Mouse (Mus musculus) limb, embryonic 13.5 days (tissue): ENCODE data around the gene Rps27rt. TPM values are rescaled to one million over a fixed set of nuclear protein-coding genes. Genes with fewer than 3 reads are reported as not detected.
"Not testable (repeated sequence)": the region's sequence is repeated elsewhere in the genome, so short reads cannot be mapped to it uniquely, and the experiment has no call there.

ENCODE experiments used
- ATAC-seq: fragments of 200-750 bp; cut with Nextera tagmentation; 2 replicates; pipeline ENCODE4 v1.8.0; 2017; ENCODE audit warnings: low read depth, moderate number of reproducible peaks, moderate TSS enrichment; ENCODE audit not compliant: low FRiP score
- H3K27ac ChIP-seq: fragments of 300-500 bp; sonication (generic); 2 replicates; pipeline ENCODE4 v1.5.1; 2015; ENCODE audit warnings: inconsistent platforms, mild to moderate bottlenecking, moderate library complexity
- H3K27me3 ChIP-seq: fragments of 300-500 bp; sonication (generic); 2 replicates; pipeline ENCODE4 v1.6.1; 2015; ENCODE audit warnings: mild to moderate bottlenecking, inconsistent platforms
- H3K36me3 ChIP-seq: fragments of 300-500 bp; sonication (generic); 2 replicates; pipeline ENCODE4 v1.6.1; 2015; ENCODE audit warnings: inconsistent platforms, mild to moderate bottlenecking, moderate library complexity
- H3K4me1 ChIP-seq: fragments of 300-500 bp; sonication (generic); 2 replicates; pipeline ENCODE4 v1.6.1; 2015; ENCODE audit warnings: inconsistent platforms
- H3K4me2 ChIP-seq: fragments of 300-500 bp; sonication (generic); replicated peaks from 2 replicates; pipeline ENCODE4 v1.6.1; 2015; ENCODE audit warnings: inconsistent platforms, mild to moderate bottlenecking, moderate library complexity
- H3K4me3 ChIP-seq: fragments of 300-500 bp; sonication (generic); 2 replicates; pipeline ENCODE4 v1.5.1; 2015; ENCODE audit warnings: moderate library complexity, mild to moderate bottlenecking, inconsistent platforms
- H3K9ac ChIP-seq: fragments of 300-500 bp; sonication (generic); 2 replicates; pipeline ENCODE4 v1.6.1; 2015; ENCODE audit warnings: mild to moderate bottlenecking, inconsistent platforms
- H3K9me3 ChIP-seq: fragments of 300-500 bp; sonication (generic); 2 replicates; pipeline ENCODE4 v1.6.1; 2016; ENCODE audit warnings: inconsistent platforms
- WGBS: fragments of 180-500 bp; shearing (Covaris S2); methylation state at CpG from one replicate; pipeline ENCODE4 v1.1.7; 2015; 5-methylcytosine and 5-hydroxymethylcytosine counted together
- polyA plus RNA-seq: library from polyadenylated mRNA; unstranded; fragments of >200 nt; fragmentation: Nextera tagmentation; extraction: Ambion mirVana; gene quantifications from 2 replicates; pipeline ENCODE4 v1.2.1, GENCODE M21; 2015

The Rps27rt gene
- 368 and 463 TPM in 2 replicates for polyA plus RNA-seq

GRCm38 (mm10) chr9:114982689-114983360, at the start of gene Rps27rt:
TSS of gene Rps27rt (minus strand) at chr9:114982739.
- no peak for ATAC-seq
- WGBS: 92% methylated on average over 16 of the region's 16 CpGs
- Histone ChIP-seq H3K27me3 (peaks cover 14% of the 10 kb centered on the region), H3K27ac (no peak within 1 kb of the TSS), H3K4me1 (peaks cover 25% of the 10 kb centered on the region), H3K9ac (no peak within 1 kb of the TSS), H3K4me3 (no peak within 1 kb of the TSS), H3K36me3 (no peaks in the 10 kb centered on the region), H3K4me2 (no peak within 1 kb of the TSS), H3K9me3 (no peaks in the 10 kb centered on the region; the same call in 1 of the 2 replicates)

GRCm38 (mm10) chr9:115031046-115031445, 48.5 kb upstream of the Rps27rt start:
- 96% methylated on average over 1 of the region's 1 CpGs for WGBS

GRCm38 (mm10) chr9:115030581-115030980, 48.0 kb upstream of the Rps27rt start:
- Histone ChIP-seq H3K27ac (no peak overlapping the region), H3K36me3 (no peaks in the 10 kb centered on the region), H3K4me2 (no peak overlapping the region), H3K4me1 (peaks cover 9% of the 10 kb centered on the region), H3K9ac (no peak overlapping the region), H3K4me3 (no peak overlapping the region), H3K9me3 (no peaks in the 10 kb centered on the region; the same call in 1 of the 2 replicates), H3K27me3 (no peaks in the 10 kb centered on the region)
- no peak for ATAC-seq
- 77% methylated on average over 4 of the region's 4 CpGs for WGBS

More at GRCm38 (mm10) chr9:115031046-115031445, 48.5 kb upstream of the Rps27rt start:
- H3K27me3 ChIP-seq, H3K9me3 ChIP-seq, H3K9ac ChIP-seq, H3K4me3 ChIP-seq, H3K4me2 ChIP-seq, H3K36me3 ChIP-seq, H3K4me1 ChIP-seq, ATAC-seq, H3K27ac ChIP-seq: not testable (repeated sequence)

- 12% methylated on average over 3 of the region's 3 CpGs for WGBS
- Histone ChIP-seq H3K4me1 (peaks cover 9% of the 10 kb centered on the region), H3K36me3 (no peaks in the 10 kb centered on the region), H3K4me2 (no peak overlapping the region), H3K27ac (no peak overlapping the region), H3K27me3 (no peaks in the 10 kb centered on the region), H3K9me3 (no peaks in the 10 kb centered on the region; the same call in 1 of the 2 replicates), H3K9ac (no peak overlapping the region), H3K4me3 (no peak overlapping the region)
- no peak for ATAC-seq
Measured at GRCm38 (mm10) chr9:115029307-115029706, 46.8 kb upstream of the Rps27rt start.

- ATAC-seq: no peak
- H3K4me3 ChIP-seq: no peak overlapping the region
- 92% methylated on average over 10 of the region's 10 CpGs for WGBS
- H3K4me2 ChIP-seq: no peak overlapping the region
- H3K9me3 ChIP-seq: no peaks in the 10 kb centered on the region; the same call in 1 of the 2 replicates
- H3K27ac ChIP-seq: no peak overlapping the region
- peaks cover 14% of the 10 kb centered on the region; the same call in 1 of the 2 replicates for H3K4me1 ChIP-seq
- H3K27me3 ChIP-seq: no peaks in the 10 kb centered on the region
- 0 out of 2 replicates have a peak, but pooled peaks cover 3% of the 10 kb centered on the region for H3K36me3 ChIP-seq
- H3K9ac ChIP-seq: no peak overlapping the region
Measured at GRCm38 (mm10) chr9:115023708-115024383, 41.3 kb upstream of the Rps27rt start.

GRCm38 (mm10) chr9:115023137-115023536, 40.6 kb upstream of the Rps27rt start:
- Histone ChIP-seq H3K27ac (no peak overlapping the region), H3K9ac (no peak overlapping the region), H3K4me1 (peaks cover 18% of the 10 kb centered on the region; the same call in 1 of the 2 replicates), H3K36me3 (0 out of 2 replicates have a peak, but pooled peaks cover 3% of the 10 kb centered on the region), H3K9me3 (no peaks in the 10 kb centered on the region; the same call in 1 of the 2 replicates), H3K4me3 (no peak overlapping the region), H3K4me2 (no peak overlapping the region), H3K27me3 (no peaks in the 10 kb centered on the region)
- no peak for ATAC-seq
- 91% methylated on average over 3 of the region's 3 CpGs for WGBS

- no peak overlapping the region for H3K4me2 ChIP-seq
- H3K9ac ChIP-seq: no peak overlapping the region
- no peaks in the 10 kb centered on the region for H3K27me3 ChIP-seq
- H3K27ac ChIP-seq: no peak overlapping the region
- peaks cover 18% of the 10 kb centered on the region; the same call in 1 of the 2 replicates for H3K4me1 ChIP-seq
- H3K4me3 ChIP-seq: no peak overlapping the region
- H3K36me3 ChIP-seq: 0 out of 2 replicates have a peak, but pooled peaks cover 3% of the 10 kb centered on the region
- no peak for ATAC-seq
- WGBS: 84% methylated on average over 2 of the region's 2 CpGs
- H3K9me3 ChIP-seq: no peaks in the 10 kb centered on the region; the same call in 1 of the 2 replicates
Measured at GRCm38 (mm10) chr9:115021419-115021818, 38.9 kb upstream of the Rps27rt start.

- H3K4me1 ChIP-seq: peaks cover 18% of the 10 kb centered on the region; the same call in 1 of the 2 replicates
- WGBS: 83% methylated on average over 7 of the region's 7 CpGs
- H3K4me3 ChIP-seq: no peak overlapping the region
- H3K4me2 ChIP-seq: no peak overlapping the region
- H3K9me3 ChIP-seq: no peaks in the 10 kb centered on the region
- 0 out of 2 replicates have a peak, but pooled peaks cover 3% of the 10 kb centered on the region for H3K36me3 ChIP-seq
- H3K27ac ChIP-seq: no peak overlapping the region
- H3K9ac ChIP-seq: no peak overlapping the region
- ATAC-seq: no peak
- no peaks in the 10 kb centered on the region for H3K27me3 ChIP-seq
Measured at GRCm38 (mm10) chr9:115020141-115020540, 37.6 kb upstream of the Rps27rt start.

GRCm38 (mm10) chr9:115012367-115012766, 29.8 kb upstream of the Rps27rt start:
- Histone ChIP-seq H3K4me1 (peaks cover 20% of the 10 kb centered on the region), H3K36me3 (no peaks in the 10 kb centered on the region), H3K9me3 (peaks cover 14% of the 10 kb centered on the region; the same call in 1 of the 2 replicates), H3K27ac (no peak overlapping the region), H3K4me3 (no peak overlapping the region), H3K27me3 (no peaks in the 10 kb centered on the region), H3K4me2 (0 out of 2 replicates have a peak overlapping the region, but pooled peaks have one; percentile 23), H3K9ac (no peak overlapping the region)
- 29% methylated on average over 12 of the region's 12 CpGs for WGBS
- no peak for ATAC-seq

- Histone ChIP-seq H3K27ac (peak overlapping the region; percentile 16; the same call in 1 of the 2 replicates), H3K4me3 (no peak overlapping the region), H3K4me2 (no peak overlapping the region), H3K36me3 (no peaks in the 10 kb centered on the region), H3K9ac (no peak overlapping the region), H3K9me3 (peaks cover 14% of the 10 kb centered on the region; the same call in 1 of the 2 replicates), H3K27me3 (no peaks in the 10 kb centered on the region), H3K4me1 (peaks cover 46% of the 10 kb centered on the region)
- WGBS: 84% methylated on average over 7 of the region's 7 CpGs
- no peak for ATAC-seq
Measured at GRCm38 (mm10) chr9:115008194-115008593, 25.7 kb upstream of the Rps27rt start.

- Histone ChIP-seq H3K4me3 (no peak overlapping the region), H3K9ac (no peak overlapping the region), H3K27ac (peak overlapping the region; percentile 16; the same call in 1 of the 2 replicates), H3K36me3 (no peaks in the 10 kb centered on the region), H3K9me3 (peaks cover 14% of the 10 kb centered on the region; the same call in 1 of the 2 replicates), H3K4me2 (no peak overlapping the region), H3K4me1 (peaks cover 46% of the 10 kb centered on the region), H3K27me3 (no peaks in the 10 kb centered on the region)
- no peak for ATAC-seq
- WGBS: 58% methylated on average over 6 of the region's 6 CpGs
Measured at GRCm38 (mm10) chr9:115007776-115008175, 25.2 kb upstream of the Rps27rt start.

- Histone ChIP-seq H3K27ac (peak overlapping the region; percentile 39; the same call in 1 of the 2 replicates), H3K4me3 (no peak overlapping the region), H3K9ac (no peak overlapping the region), H3K4me2 (0 out of 2 replicates have a peak overlapping the region, but pooled peaks have one; percentile 16), H3K36me3 (no peaks in the 10 kb centered on the region), H3K4me1 (peaks cover 38% of the 10 kb centered on the region), H3K9me3 (peaks cover 14% of the 10 kb centered on the region; the same call in 1 of the 2 replicates), H3K27me3 (no peaks in the 10 kb centered on the region)
- 57% methylated on average over 10 of the region's 10 CpGs for WGBS
- ATAC-seq: no peak
Measured at GRCm38 (mm10) chr9:115005446-115005845, 22.9 kb upstream of the Rps27rt start.
